Mouse (Mus musculus) layer of hippocampus, postnatal 25 days (tissue): Measurements from ENCODE around the gene Lmtk2. TPM values are rescaled to one million over a fixed set of nuclear protein-coding genes. Genes with fewer than 3 reads are reported as not detected.

Experiments
- total RNA-seq, 2 experiments: library from RNA; stranded (reverse); gene quantifications; 2 replicates each; pipeline ENCODE4 v1.2.3; 2021

Gene Lmtk2
- total RNA-seq, 2 experiments from 2014 or later, result 92.3 to 94.2 TPM

Other genes starting within 250 kb of the Lmtk2 start
- gene Ankrd61, start 202.8 kb upstream of the Lmtk2 start, total RNA-seq, result under 1 TPM in 1 of 2 experiments, not detected in 1; 0.15 TPM
- 10 to 100 TPM; 31.3 to 31.4 TPM for gene Aimp2, start 190.6 kb upstream of the Lmtk2 start, total RNA-seq
- gene Pms2, start 190.5 kb upstream of the Lmtk2 start, total RNA-seq, result 10 to 100 TPM; 11.4 to 16.3 TPM
- gene Gm42421, start 172.3 kb upstream of the Lmtk2 start, total RNA-seq, result 1 to 10 TPM in 1 of 2 experiments, under 1 TPM in 1; 0.64 to 3.7 TPM
- 1 to 10 TPM; 2.4 TPM for gene Rsph10b, start 167.4 kb upstream of the Lmtk2 start, total RNA-seq
- 10 to 100 TPM; 35.2 to 38.2 TPM for gene Ccz1, start 85.6 kb upstream of the Lmtk2 start, total RNA-seq
- gene Ocm, start 73.8 kb upstream of the Lmtk2 start, total RNA-seq, result not detected
- gene Bhlha15, start 89.8 kb downstream of the Lmtk2 start, total RNA-seq, result under 1 TPM; 0.17 to 0.26 TPM
- 100 to 1,000 TPM in 1 of 2 experiments, 10 to 100 TPM in 1; 92.5 to 109 TPM for gene Tecpr1, start 123.2 kb downstream of the Lmtk2 start, total RNA-seq
- gene Bri3, start 144.0 kb downstream of the Lmtk2 start, total RNA-seq, result 10 to 100 TPM; 69.3 to 70.2 TPM